Mouse (Mus musculus) right cerebral cortex, postnatal 25 days (tissue): Measurements from ENCODE around the gene Fubp3.
"Not testable (repeated sequence)": the region's sequence is repeated elsewhere in the genome, so short reads cannot be mapped to it uniquely, and the experiment has no call there.

Source experiments
- DNase-seq: peaks from one replicate; pipeline ENCODE4 v3.0.0; 2022

Gene Fubp3

GRCm38 (mm10) chr2:31572051-31572914 is at the start of gene Fubp3:
TSS of gene Fubp3 (plus strand) at chr2:31572651.
- DNase-seq: peak; percentile 92

- no peak for DNase-seq
Observed at GRCm38 (mm10) chr2:31524641-31525040, 47.8 kb upstream of the Fubp3 start.

GRCm38 (mm10) chr2:31525778-31526177 is 46.7 kb upstream of the Fubp3 start:
- no peak for DNase-seq

GRCm38 (mm10) chr2:31530201-31530600 is 42.2 kb upstream of the Fubp3 start:
- DNase-seq: no peak

GRCm38 (mm10) chr2:31537054-31537453 is 35.4 kb upstream of the Fubp3 start:
- no peak for DNase-seq

GRCm38 (mm10) chr2:31538745-31539144 is 33.7 kb upstream of the Fubp3 start:
- no peak for DNase-seq

- no peak for DNase-seq
Observed at GRCm38 (mm10) chr2:31541581-31541980, 30.9 kb upstream of the Fubp3 start.

GRCm38 (mm10) chr2:31547726-31548125 is 24.7 kb upstream of the Fubp3 start:
- no peak for DNase-seq

GRCm38 (mm10) chr2:31550503-31550902 is 21.9 kb upstream of the Fubp3 start:
- DNase-seq: no peak

- not testable (repeated sequence) for DNase-seq
Observed at GRCm38 (mm10) chr2:31551351-31551750, 21.1 kb upstream of the Fubp3 start.

GRCm38 (mm10) chr2:31551971-31552370 is 20.5 kb upstream of the Fubp3 start:
- no peak for DNase-seq

GRCm38 (mm10) chr2:31554619-31555018 is 17.8 kb upstream of the Fubp3 start:
- DNase-seq: no peak

GRCm38 (mm10) chr2:31572915-31573635 is 624 bp downstream of the Fubp3 start:
- no peak for DNase-seq

- no peak for DNase-seq
Observed at GRCm38 (mm10) chr2:31581617-31582016, 9.2 kb downstream of the Fubp3 start.

- DNase-seq: no peak
Observed at GRCm38 (mm10) chr2:31591799-31592484, 19.5 kb downstream of the Fubp3 start.

GRCm38 (mm10) chr2:31607555-31607954 is 35.1 kb downstream of the Fubp3 start:
- DNase-seq: no peak

- no peak for DNase-seq
Observed at GRCm38 (mm10) chr2:31609859-31610261, 37.4 kb downstream of the Fubp3 start.

- no peak for DNase-seq
Observed at GRCm38 (mm10) chr2:31610922-31611321, 38.5 kb downstream of the Fubp3 start.

- no peak for DNase-seq
Observed at GRCm38 (mm10) chr2:31611400-31611799, 38.9 kb downstream of the Fubp3 start.

- no peak for DNase-seq
Observed at GRCm38 (mm10) chr2:31612627-31613026, 40.2 kb downstream of the Fubp3 start.

GRCm38 (mm10) chr2:31613781-31614180 is 41.3 kb downstream of the Fubp3 start:
- DNase-seq: no peak

- no peak for DNase-seq
Observed at GRCm38 (mm10) chr2:31618484-31619161, 46.2 kb downstream of the Fubp3 start.

GRCm38 (mm10) chr2:31619208-31619607 is 46.8 kb downstream of the Fubp3 start:
- no peak for DNase-seq
